Mouse (Mus musculus) megakaryocyte, embryonic 14.5 days (primary cell): ENCODE data around the gene Egfl8.

Source experiments
- FLI1 ChIP-seq: IDR thresholded peaks from 2 replicates; pipeline ENCODE4 v1.6.1; 2012; ENCODE audit warnings: low read length, inconsistent platforms, mixed read lengths
- GATA1 ChIP-seq: IDR thresholded peaks from 3 replicates; pipeline ENCODE4 v1.6.1; 2012; ENCODE audit warnings: mixed read lengths, low read length, inconsistent platforms, borderline replicate concordance

DNA sequence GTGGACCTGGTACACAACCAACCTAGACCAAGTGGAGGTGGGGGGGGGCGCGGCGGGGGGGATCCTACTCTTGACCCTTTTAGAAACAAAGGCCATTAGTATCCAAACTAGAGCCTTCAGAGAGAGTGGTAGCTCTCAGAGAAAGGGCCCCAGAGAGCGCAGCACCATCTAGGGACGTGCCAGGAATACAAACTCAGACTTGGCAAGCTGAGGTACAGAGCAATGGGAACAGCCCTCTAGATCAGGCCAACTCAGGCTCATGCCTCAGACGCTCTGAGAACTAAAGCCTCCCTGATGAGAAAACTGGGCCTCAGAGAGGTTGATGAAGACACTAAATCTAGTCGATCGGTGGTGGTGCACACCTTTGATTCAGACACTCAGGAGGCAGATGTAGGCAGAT lies 30.6 kb downstream of the Egfl8 start:
- TF ChIP-seq GATA1, result no peak
- no peak for TF ChIP-seq FLI1
